Mouse (Mus musculus): ENCODE data around the gene A830005F24Rik. TPM values are rescaled to one million over a fixed set of nuclear protein-coding genes. Genes with fewer than 3 reads are reported as not detected.

Gene A830005F24Rik
- polyA plus RNA-seq, 1 experiment from 2014 or later: 0.19 TPM

GRCm38 (mm10) chr13:48555976-48556375, 42.6 kb downstream of the A830005F24Rik start:
- WGBS (ENCODE audit: insufficient replicate concordance): 26% methylated on average over 1 of the region's 1 CpGs
- TF ChIP-seq CTCF (IDR thresholded peaks at IDR 0.05; ENCODE audit: low read depth): no peak
- no peak for TF ChIP-seq EP300 (IDR thresholded peaks at IDR 0.05; ENCODE audit: low read depth)
- H3K9me3 ChIP-seq (ENCODE audit: low read length): no peaks in the 10 kb centered on the region
- ATAC-seq: no peak
- no peak overlapping the region for H3K4me2 ChIP-seq (ENCODE audit: low read depth, low read length)
- peaks cover 18% of the 10 kb centered on the region for H3K4me1 ChIP-seq (ENCODE audit: insufficient read depth)
- H3K9ac ChIP-seq (replicated peaks): no peak overlapping the region
- H3K27me3 ChIP-seq (ENCODE audit: insufficient read depth, low read length): no peaks in the 10 kb centered on the region
- H3K36me3 ChIP-seq (replicated peaks; ENCODE audit: insufficient read depth, low read length): no peaks in the 10 kb centered on the region
- no peak for DNase-seq
- no peak overlapping the region for H3K27ac ChIP-seq (ENCODE audit: low read depth)
- H3K4me3 ChIP-seq (ENCODE audit: low read depth, low read length): no peak overlapping the region

DNA sequence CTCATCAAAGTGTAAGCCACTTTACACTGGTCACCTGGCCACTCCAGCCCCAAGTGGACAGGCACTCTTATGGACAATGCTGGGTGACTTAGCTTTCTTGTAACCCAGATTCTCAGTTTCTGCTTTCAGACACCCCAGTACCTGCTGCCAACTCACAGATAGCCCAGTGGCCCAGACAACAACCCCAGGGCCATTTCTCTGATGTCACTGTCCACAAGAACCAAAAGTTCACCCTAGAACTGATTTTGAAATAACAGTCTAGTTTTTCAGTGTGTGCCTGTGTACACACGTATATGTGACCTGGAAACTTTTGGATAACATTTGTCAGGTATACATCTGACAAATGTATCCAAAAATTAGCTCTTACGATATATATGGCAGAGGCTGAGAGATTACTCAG, 48.1 kb downstream of the A830005F24Rik start:
- Histone ChIP-seq H3K9ac (replicated peaks) (no peak overlapping the region), H3K9me3 (ENCODE audit: low read length) (no peaks in the 10 kb centered on the region), H3K27ac (ENCODE audit: low read depth) (no peak overlapping the region), H3K4me2 (ENCODE audit: low read depth, low read length) (no peak overlapping the region), H3K4me3 (ENCODE audit: low read depth, low read length) (no peak overlapping the region), H3K27me3 (ENCODE audit: insufficient read depth, low read length) (no peaks in the 10 kb centered on the region), H3K4me1 (ENCODE audit: insufficient read depth) (no peaks in the 10 kb centered on the region), H3K36me3 (replicated peaks; ENCODE audit: insufficient read depth, low read length) (no peaks in the 10 kb centered on the region)
- WGBS (ENCODE audit: insufficient replicate concordance): 81% methylated on average over 2 of the region's 2 CpGs
- TF ChIP-seq CTCF (IDR thresholded peaks at IDR 0.05; ENCODE audit: low read depth): no peak
- TF ChIP-seq EP300 (IDR thresholded peaks at IDR 0.05; ENCODE audit: low read depth): no peak
- DNase-seq (no peak), ATAC-seq (peak; percentile 55)

GRCm38 (mm10) chr13:48562336-48562735, 49.0 kb downstream of the A830005F24Rik start:
- H3K27ac ChIP-seq (ENCODE audit: low read depth): no peak overlapping the region
- WGBS (ENCODE audit: insufficient replicate concordance): 87% methylated on average over 5 of the region's 5 CpGs
- no peak for DNase-seq

More at GRCm38 (mm10) chr13:48562336-48562735, 49.0 kb downstream of the A830005F24Rik start:
- Histone ChIP-seq H3K9me3 (ENCODE audit: low read length) (no peaks in the 10 kb centered on the region), H3K9ac (replicated peaks) (no peak overlapping the region), H3K4me3 (ENCODE audit: low read depth, low read length) (no peak overlapping the region), H3K4me2 (ENCODE audit: low read depth, low read length) (no peak overlapping the region), H3K27me3 (ENCODE audit: insufficient read depth, low read length) (no peaks in the 10 kb centered on the region), H3K36me3 (replicated peaks; ENCODE audit: insufficient read depth, low read length) (no peaks in the 10 kb centered on the region), H3K4me1 (ENCODE audit: insufficient read depth) (no peaks in the 10 kb centered on the region)
- ATAC-seq: no peak
- TF ChIP-seq CTCF (IDR thresholded peaks at IDR 0.05; ENCODE audit: low read depth) (no peak), EP300 (IDR thresholded peaks at IDR 0.05; ENCODE audit: low read depth) (no peak)

MicroRNAs encoded within 50 kb of the gene (microRNA counts, 519-probe panel; counts per million panel counts)
- 8,877 counts per million, percentile 98 among the panel's probes with 10 or more counts for microRNA mmu-let-7a
- microRNA mmu-let-7d: 8,554 counts per million, percentile 96 among the panel's probes with 10 or more counts
- 7,587 counts per million, percentile 89 among the panel's probes with 10 or more counts for microRNA mmu-let-7f

Small RNAs within 50 kb of the gene (microRNA-seq; reads per million reads assigned to microRNA genes)
- gene Gm24111 (not detected), gene Mirlet7a-1 (253 reads per million, percentile 54 among the genes with 10 or more reads in this experiment), gene Mirlet7d (12,761 reads per million, percentile 93 among the genes with 10 or more reads in this experiment), gene Mirlet7f-1 (not detected)

Other genes starting within 250 kb of the A830005F24Rik start
- 0.56 and 0.59 TPM in 2 replicates for gene Zfp169, start 119 bp upstream of the A830005F24Rik start, polyA plus RNA-seq (2015; fragmentation: Nextera tagmentation; extraction: Ambion mirVana)
- 0.56 and 0.58 TPM in 2 replicates for gene Ptpdc1, start 112.1 kb downstream of the A830005F24Rik start, polyA plus RNA-seq (2015; fragmentation: Nextera tagmentation; extraction: Ambion mirVana)
- gene Barx1, start 149.4 kb downstream of the A830005F24Rik start, polyA plus RNA-seq (2015; fragmentation: Nextera tagmentation; extraction: Ambion mirVana): 0.25 and 0.37 TPM in 2 replicates

Data from liver, postnatal 0 days (tissue).